Mouse (Mus musculus) hindbrain, postnatal 0 days (tissue): Measurements from ENCODE around the gene Dpp3. TPM values are rescaled to one million over a fixed set of nuclear protein-coding genes. Genes with fewer than 3 reads are reported as not detected.
A peak's percentile ranks its signal among the peaks of the same experiment; 100 is the strongest.

Source experiments
- ATAC-seq: fragments of 200-750 bp; cut with Nextera tagmentation; 2 replicates; pipeline ENCODE4 v1.8.0; 2017; ENCODE audit warnings: mild to moderate bottlenecking, moderate TSS enrichment, moderate library complexity
- DNase-seq: peaks from one replicate; pipeline ENCODE4 v3.0.0-alpha.2; 2015; ENCODE audit warnings: low spot score
- H3K27ac ChIP-seq: fragments of 300-500 bp; sonication (generic); 2 replicates; pipeline ENCODE4 v1.5.1; 2014; ENCODE audit warnings: mild to moderate bottlenecking
- H3K27me3 ChIP-seq: fragments of 300-500 bp; sonication (generic); 2 replicates; pipeline ENCODE4 v1.6.1; 2014; ENCODE audit warnings: low read length, mixed read lengths; ENCODE audit not compliant: insufficient read depth
- H3K36me3 ChIP-seq: fragments of 300-500 bp; sonication (generic); 2 replicates; pipeline ENCODE4 v1.6.1; 2014; ENCODE audit warnings: low read length, mixed read lengths; ENCODE audit not compliant: insufficient read depth
- H3K4me1 ChIP-seq: fragments of 300-500 bp; sonication (generic); 2 replicates; pipeline ENCODE4 v1.6.1; 2014; ENCODE audit warnings: antibody characterized with exemption, low read length, mixed read lengths; ENCODE audit not compliant: insufficient read depth
- H3K4me2 ChIP-seq: fragments of 300-500 bp; sonication (generic); 2 replicates; pipeline ENCODE4 v1.6.1; 2014; ENCODE audit warnings: low read depth, mild to moderate bottlenecking, low read length, moderate library complexity, mixed read lengths
- H3K4me3 ChIP-seq: fragments of 300-500 bp; sonication (generic); 2 replicates; pipeline ENCODE4 v1.5.1; 2014; ENCODE audit warnings: low read length
- H3K9ac ChIP-seq: fragments of 300-500 bp; sonication (generic); replicated peaks from 2 replicates; pipeline ENCODE4 v1.6.1; 2014; ENCODE audit warnings: mild to moderate bottlenecking, low read length, moderate library complexity, mixed read lengths
- H3K9me3 ChIP-seq: fragments of 300-500 bp; sonication (generic); 2 replicates; pipeline ENCODE4 v1.6.1; 2016; ENCODE audit warnings: low read length, mixed read lengths
- CTCF ChIP-seq: IDR thresholded peaks from 2 replicates; pipeline ENCODE4 v1.5.1; 2016; ENCODE audit warnings: antibody characterized with exemption, control low read depth, low read depth
- WGBS: fragments of 180-500 bp; shearing (Covaris S2); extraction: QIAGEN DNeasy Blood & Tissue Kit; methylation state at CpG from one replicate; pipeline ENCODE4 v1.1.7; 2014; 5-methylcytosine and 5-hydroxymethylcytosine counted together
- polyA plus RNA-seq: library from polyadenylated mRNA; unstranded; fragments of >200 nt; fragmentation: Nextera tagmentation; extraction: Ambion mirVana; gene quantifications from 2 replicates; pipeline ENCODE4 v1.2.1, GENCODE M21; 2015
- total RNA-seq: library from RNA; depleted of rRNA; stranded (reverse); fragments of >200 nt; gene quantifications from 2 replicates; pipeline ENCODE4 v1.2.3, GENCODE M21; 2014; rRNA removed

Dpp3 gene
- total and polyA plus RNA-seq, 2 experiments from 2014 or later, result 79.2 to 111 TPM

DNA sequence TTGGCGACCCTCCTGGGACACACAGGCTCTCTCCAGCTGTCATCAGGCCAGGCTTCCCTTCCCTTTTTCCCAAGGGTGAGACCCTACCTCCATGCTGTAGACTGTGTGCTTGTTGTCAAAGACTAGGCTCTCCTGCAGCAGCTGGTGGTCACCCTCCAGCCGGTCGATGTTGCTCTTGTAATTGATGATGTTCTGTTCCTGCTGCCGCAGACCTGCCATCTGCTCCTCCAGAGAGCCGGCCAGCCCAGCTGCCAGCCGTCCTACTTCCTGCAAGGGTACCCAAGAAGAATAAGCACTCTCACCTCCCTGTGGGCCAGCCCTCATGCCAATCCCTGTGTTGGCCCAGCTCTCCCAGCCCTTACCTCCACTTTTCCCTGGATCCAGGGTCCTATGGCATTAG lies 65.0 kb downstream of the Dpp3 start:
- Histone ChIP-seq H3K4me2 (no peak overlapping the region), H3K27ac (no peak overlapping the region), H3K36me3 (peaks cover 16% of the 10 kb centered on the region), H3K4me1 (no peaks in the 10 kb centered on the region), H3K9ac (no peak overlapping the region), H3K4me3 (no peak overlapping the region), H3K27me3 (no peaks in the 10 kb centered on the region), H3K9me3 (no peaks in the 10 kb centered on the region)
- DNase-seq, result peak; percentile 44
- 61% methylated on average over 6 of the region's 6 CpGs for WGBS
- no peak for TF ChIP-seq CTCF
- ATAC-seq, result peak; percentile 48; the same call in 1 of the 2 replicates

DNA sequence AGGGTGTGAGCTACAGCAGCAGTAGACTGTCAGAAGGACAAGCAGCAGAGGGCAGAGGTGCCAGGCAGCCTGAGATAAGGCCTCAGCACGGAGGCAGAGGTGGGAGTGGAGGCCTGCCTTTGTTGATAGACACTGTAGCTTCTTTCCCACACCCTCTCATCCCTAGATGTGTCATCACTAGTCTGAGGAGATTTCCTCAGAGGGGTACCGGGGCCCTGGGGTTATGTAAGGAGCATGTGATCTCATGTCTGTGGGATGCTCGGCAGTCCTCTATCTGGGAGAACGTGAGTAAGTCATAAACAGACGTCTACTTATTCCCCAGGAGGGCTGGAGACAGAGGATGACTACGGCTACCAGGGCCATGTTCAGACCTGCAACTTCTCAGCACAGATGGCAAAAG lies 69.0 kb downstream of the Dpp3 start:
- no peak for ATAC-seq

More for the DNA sequence above, 69.0 kb downstream of the Dpp3 start:
- Histone ChIP-seq H3K36me3 (peaks cover 22% of the 10 kb centered on the region), H3K9ac (no peak overlapping the region), H3K27ac (no peak overlapping the region), H3K4me3 (no peak overlapping the region), H3K4me2 (no peak overlapping the region), H3K27me3 (no peaks in the 10 kb centered on the region), H3K9me3 (no peaks in the 10 kb centered on the region), H3K4me1 (no peaks in the 10 kb centered on the region)
- 74% methylated on average over 6 of the region's 6 CpGs for WGBS
- TF ChIP-seq CTCF, result no peak
- no peak for DNase-seq

Other genes starting within 250 kb of the Dpp3 start
- gene Gm960, start 229.6 kb downstream of the Dpp3 start, total RNA-seq, result 1.3 and 4.2 TPM in 2 replicates
- gene Gm960, start 229.6 kb downstream of the Dpp3 start, polyA plus RNA-seq, result 5.2 and 5.5 TPM in 2 replicates
- 143 and 164 TPM in 2 replicates for gene Sptbn2, start 217.1 kb downstream of the Dpp3 start, total RNA-seq
- gene Sptbn2, start 217.1 kb downstream of the Dpp3 start, polyA plus RNA-seq, result 17.9 TPM in 2 replicates
- gene Rbm4b, start 171.8 kb downstream of the Dpp3 start, total RNA-seq, result 59.2 and 69.4 TPM in 2 replicates
- 81.8 and 84.8 TPM in 2 replicates for gene Rbm4b, start 171.8 kb downstream of the Dpp3 start, polyA plus RNA-seq
- 85.3 and 85.6 TPM in 2 replicates for gene Rbm4, start 134.4 kb downstream of the Dpp3 start, total RNA-seq
- 39.7 and 40.9 TPM in 2 replicates for gene Rbm4, start 134.4 kb downstream of the Dpp3 start, polyA plus RNA-seq
- 6.9 and 9.8 TPM in 2 replicates for gene Gm21992, start 116.7 kb downstream of the Dpp3 start, total RNA-seq
- gene Gm21992, start 116.7 kb downstream of the Dpp3 start, polyA plus RNA-seq, result 11.9 and 19.8 TPM in 2 replicates
- gene Rbm14, start 116.7 kb downstream of the Dpp3 start, total RNA-seq, result 40.1 and 45.6 TPM in 2 replicates
- 37.5 TPM in 2 replicates for gene Rbm14, start 116.7 kb downstream of the Dpp3 start, polyA plus RNA-seq
- gene Ccs, start 89.0 kb downstream of the Dpp3 start, total RNA-seq, result 21.2 and 32.0 TPM in 2 replicates
- 48.4 and 51.1 TPM in 2 replicates for gene Ccs, start 89.0 kb downstream of the Dpp3 start, polyA plus RNA-seq
- gene Ccdc87, start 88.9 kb downstream of the Dpp3 start, total RNA-seq, result 0.72 and 0.89 TPM in 2 replicates
- gene Ccdc87, start 88.9 kb downstream of the Dpp3 start, polyA plus RNA-seq, result 0.71 and 0.83 TPM in 2 replicates
- 80.2 and 147 TPM in 2 replicates for gene Ctsf, start 73.2 kb downstream of the Dpp3 start, total RNA-seq
- 98.2 and 106 TPM in 2 replicates for gene Ctsf, start 73.2 kb downstream of the Dpp3 start, polyA plus RNA-seq
- gene Actn3, start 50.4 kb downstream of the Dpp3 start, total RNA-seq, result 6.8 and 8.4 TPM in 2 replicates
- 3.8 and 3.9 TPM in 2 replicates for gene Actn3, start 50.4 kb downstream of the Dpp3 start, polyA plus RNA-seq
- 29.1 and 30.7 TPM in 2 replicates for gene Zdhhc24, start 49.6 kb downstream of the Dpp3 start, total RNA-seq
- 17.4 and 20.9 TPM in 2 replicates for gene Zdhhc24, start 49.6 kb downstream of the Dpp3 start, polyA plus RNA-seq
- 17.9 and 37.6 TPM in 2 replicates for gene Bbs1, start 21.7 kb downstream of the Dpp3 start, total RNA-seq
- 7.3 and 9.1 TPM in 2 replicates for gene Bbs1, start 21.7 kb downstream of the Dpp3 start, polyA plus RNA-seq
- gene Peli3, start 14.8 kb upstream of the Dpp3 start, total RNA-seq, result 11.9 and 13.4 TPM in 2 replicates
- 8.1 and 8.6 TPM in 2 replicates for gene Peli3, start 14.8 kb upstream of the Dpp3 start, polyA plus RNA-seq
- gene Mrpl11, start 33.9 kb upstream of the Dpp3 start, total RNA-seq, result 83.5 and 90.4 TPM in 2 replicates
- 138 and 139 TPM in 2 replicates for gene Mrpl11, start 33.9 kb upstream of the Dpp3 start, polyA plus RNA-seq
- 1.9 and 3.0 TPM in 2 replicates for gene Npas4, start 62.0 kb upstream of the Dpp3 start, total RNA-seq
- gene Npas4, start 62.0 kb upstream of the Dpp3 start, polyA plus RNA-seq, result 0.13 and 0.20 TPM in 2 replicates
- 13.9 and 22.5 TPM in 2 replicates for gene Slc29a2, start 95.6 kb upstream of the Dpp3 start, total RNA-seq
- gene Slc29a2, start 95.6 kb upstream of the Dpp3 start, polyA plus RNA-seq, result 15.5 and 16.3 TPM in 2 replicates
- gene B4gat1, start 110.5 kb upstream of the Dpp3 start, total RNA-seq, result 166 and 178 TPM in 2 replicates
- gene B4gat1, start 110.5 kb upstream of the Dpp3 start, polyA plus RNA-seq, result 166 and 174 TPM in 2 replicates
- 4.5 and 8.5 TPM in 2 replicates for gene AC124502.3, start 110.6 kb upstream of the Dpp3 start, total RNA-seq
- 2.4 and 3.0 TPM in 2 replicates for gene AC124502.3, start 110.6 kb upstream of the Dpp3 start, polyA plus RNA-seq
- 5.0 and 5.5 TPM in 2 replicates for gene Brms1, start 113.1 kb upstream of the Dpp3 start, total RNA-seq
- 22.5 and 22.6 TPM in 2 replicates for gene Brms1, start 113.1 kb upstream of the Dpp3 start, polyA plus RNA-seq
- 0.93 and 2.0 TPM in 2 replicates for gene Rin1, start 122.2 kb upstream of the Dpp3 start, total RNA-seq
- gene Rin1, start 122.2 kb upstream of the Dpp3 start, polyA plus RNA-seq, result 0.72 and 0.86 TPM in 2 replicates
- gene Cd248, start 139.8 kb upstream of the Dpp3 start, total RNA-seq, result 15.4 and 16.4 TPM in 2 replicates
- gene Cd248, start 139.8 kb upstream of the Dpp3 start, polyA plus RNA-seq, result 10.7 and 12.5 TPM in 2 replicates
- 68.9 and 76.6 TPM in 2 replicates for gene Tmem151a, start 157.2 kb upstream of the Dpp3 start, total RNA-seq
- gene Tmem151a, start 157.2 kb upstream of the Dpp3 start, polyA plus RNA-seq, result 61.0 and 71.5 TPM in 2 replicates
- gene Yif1a, start 160.3 kb upstream of the Dpp3 start, total RNA-seq, result 59.7 and 69.0 TPM in 2 replicates
- 66.6 and 68.0 TPM in 2 replicates for gene Yif1a, start 160.3 kb upstream of the Dpp3 start, polyA plus RNA-seq
- 549 and 573 TPM in 2 replicates for gene Cnih2, start 170.2 kb upstream of the Dpp3 start, total RNA-seq
- 358 and 397 TPM in 2 replicates for gene Cnih2, start 170.2 kb upstream of the Dpp3 start, polyA plus RNA-seq
- gene Rab1b, start 178.8 kb upstream of the Dpp3 start, total RNA-seq, result 272 and 291 TPM in 2 replicates
- 229 and 230 TPM in 2 replicates for gene Rab1b, start 178.8 kb upstream of the Dpp3 start, polyA plus RNA-seq
- gene Klc2, start 190.3 kb upstream of the Dpp3 start, total RNA-seq, result 191 and 227 TPM in 2 replicates
- 75.6 and 76.6 TPM in 2 replicates for gene Klc2, start 190.3 kb upstream of the Dpp3 start, polyA plus RNA-seq